Mouse (Mus musculus) adrenal gland (tissue): ENCODE measurements at regions not wholly inside any gene's neighbourhood (a gene's known extent, or its start where the extent isn't known, plus 50 kb on each side); places are given as distances from the start of the nearest gene placed in this dataset.

Experiments
- intact Hi-C: fragments of 180-260 bp; cut with DNase I; formaldehyde crosslinking; loops from one replicate; pipeline ENCODE4 v1.15.1; 2025

DNA sequence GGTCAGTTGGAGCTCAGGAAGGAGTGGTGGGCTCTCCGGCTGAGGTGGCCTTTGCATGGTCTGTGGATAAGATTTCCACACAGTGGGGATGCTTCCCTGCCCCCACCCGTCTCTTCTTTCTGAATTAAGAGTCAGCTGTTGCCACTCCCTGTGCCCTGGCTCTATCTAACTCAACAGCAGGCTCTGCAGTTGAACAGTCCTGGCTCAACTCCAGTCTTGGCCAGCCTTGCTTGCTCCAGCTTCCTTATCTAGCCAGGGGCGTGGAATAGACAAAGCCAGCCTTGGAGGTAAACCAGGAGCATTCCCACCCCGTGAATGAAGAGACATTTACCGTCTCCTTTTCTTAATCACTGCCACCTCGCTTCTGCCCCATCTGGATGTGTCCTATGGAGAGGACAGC is 89.7 kb downstream of the Mn1 start:
- intact Hi-C loops = loop anchor here (5.0 kb wide), 1 partner anchor 90 kb away; the partner anchor contains the start of gene Mn1

- intact Hi-C loops = loop anchor here (5.0 kb wide), 1 partner anchor 90 kb away; the partner anchor contains the start of gene Mn1
These were observed 90.2 kb downstream of the Mn1 start for GRCm38 (mm10) chr5:111507332-111507731.

DNA sequence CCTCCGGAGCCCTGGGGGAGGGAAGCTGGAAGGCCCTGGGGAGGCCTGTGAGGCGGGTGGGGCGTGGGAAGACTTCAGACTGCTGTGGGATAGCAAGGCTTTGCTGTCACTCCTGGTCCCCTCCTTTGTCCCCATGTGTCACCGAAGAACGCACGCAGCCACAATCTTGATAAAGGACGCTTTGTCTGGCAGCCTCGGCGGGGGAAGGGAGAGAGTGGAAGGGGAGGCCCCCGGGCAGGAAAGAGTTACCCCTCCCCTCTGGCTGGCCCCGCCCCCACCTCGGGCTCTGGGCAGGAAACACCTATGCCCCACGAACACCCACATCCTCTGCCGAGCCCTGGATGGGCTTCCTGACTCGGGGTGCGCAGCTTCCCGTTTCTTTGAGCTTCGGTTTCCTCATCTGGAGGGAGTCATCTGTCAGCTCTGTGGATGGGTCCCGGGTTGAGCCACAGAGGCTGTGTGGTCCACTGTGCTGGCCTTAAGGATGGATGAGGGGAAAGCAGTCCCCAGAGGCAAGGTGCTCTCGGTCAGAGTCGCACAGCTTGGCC is 91.9 kb downstream of the Mn1 start:
- intact Hi-C loops = loop anchor here (5.0 kb wide), 1 partner anchor 92 kb away; the partner anchor contains the start of gene Mn1

- intact Hi-C loops = loop anchor here (5.0 kb wide), 1 partner anchor 92 kb away; the partner anchor contains the start of gene Mn1
These were observed 92.5 kb downstream of the Mn1 start for GRCm38 (mm10) chr5:111509575-111510057.

DNA sequence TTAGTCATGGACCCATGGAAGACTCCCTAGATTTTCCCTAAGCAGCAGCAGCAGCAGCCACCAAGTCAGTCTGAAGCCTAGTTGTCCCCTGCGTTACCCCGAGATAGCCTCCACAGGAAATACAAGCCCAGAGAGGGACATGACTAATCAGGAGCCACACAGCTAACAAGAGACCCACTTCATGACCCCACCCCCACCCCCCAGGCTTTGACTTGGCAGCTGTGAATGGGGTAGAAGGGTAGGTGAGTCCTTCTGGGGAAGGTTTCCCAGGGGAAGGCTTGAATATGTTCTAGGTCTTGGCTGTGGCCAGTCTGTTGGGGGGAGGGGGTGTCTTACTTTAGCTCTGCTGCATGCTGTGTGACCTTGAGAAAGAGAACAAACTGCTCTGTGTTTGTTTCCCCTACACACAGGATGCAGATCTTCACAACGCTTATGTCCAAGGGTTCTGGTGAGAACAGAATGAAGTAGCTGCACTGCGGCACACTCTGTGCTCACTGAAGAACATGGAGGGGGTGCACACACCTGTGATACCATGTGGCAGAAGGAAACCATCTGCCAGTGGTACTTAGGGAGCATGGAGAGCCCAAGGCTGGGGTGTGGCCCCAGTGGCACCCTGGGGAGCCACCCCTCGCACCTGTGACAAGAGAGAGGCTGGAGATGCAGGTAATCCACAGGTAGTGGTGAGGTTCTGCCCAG is 93.2 kb downstream of the Mn1 start:
- intact Hi-C loops = no loop called here

- intact Hi-C loops = no loop called here
These were observed 93.7 kb downstream of the Mn1 start for GRCm38 (mm10) chr5:111510879-111511231.

GRCm38 (mm10) chr5:111511982-111512381 is 94.8 kb downstream of the Mn1 start:
- intact Hi-C loops = no loop called here

- intact Hi-C loops = no loop called here
These were observed 96.8 kb downstream of the Mn1 start for GRCm38 (mm10) chr5:111513976-111514375.

GRCm38 (mm10) chr5:111519059-111519458 is 101.9 kb downstream of the Mn1 start:
- intact Hi-C loops = no loop called here

DNA sequence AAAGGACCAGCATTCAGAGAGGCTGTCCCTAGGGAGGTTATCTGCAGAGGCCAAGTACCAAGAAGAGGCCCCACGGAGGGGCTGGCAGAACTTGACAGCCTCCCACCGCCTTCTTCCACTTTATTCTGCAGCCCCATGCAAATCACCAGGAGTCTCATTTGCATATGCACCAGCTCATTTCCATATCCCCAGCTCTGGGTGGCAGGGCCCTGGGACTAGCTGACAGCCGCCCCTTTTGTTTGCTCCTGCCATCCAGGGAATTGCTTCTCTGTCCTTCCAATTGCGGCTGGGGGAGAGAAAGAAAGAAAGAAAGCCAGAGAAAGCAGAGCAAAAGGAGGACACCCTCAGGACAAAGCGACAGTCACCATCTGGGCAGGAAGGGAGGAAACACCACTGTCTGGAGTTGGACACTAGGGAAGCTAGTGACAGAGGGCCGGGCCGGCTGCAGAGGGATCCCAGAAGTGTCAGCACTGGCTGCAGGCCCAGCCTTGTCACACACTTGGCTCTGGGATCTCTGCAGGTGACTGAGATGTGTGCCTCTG is 102.4 kb downstream of the Mn1 start:
- intact Hi-C loops = no loop called here

GRCm38 (mm10) chr5:111521866-111522265 is 104.7 kb downstream of the Mn1 start:
- intact Hi-C loops = no loop called here

DNA sequence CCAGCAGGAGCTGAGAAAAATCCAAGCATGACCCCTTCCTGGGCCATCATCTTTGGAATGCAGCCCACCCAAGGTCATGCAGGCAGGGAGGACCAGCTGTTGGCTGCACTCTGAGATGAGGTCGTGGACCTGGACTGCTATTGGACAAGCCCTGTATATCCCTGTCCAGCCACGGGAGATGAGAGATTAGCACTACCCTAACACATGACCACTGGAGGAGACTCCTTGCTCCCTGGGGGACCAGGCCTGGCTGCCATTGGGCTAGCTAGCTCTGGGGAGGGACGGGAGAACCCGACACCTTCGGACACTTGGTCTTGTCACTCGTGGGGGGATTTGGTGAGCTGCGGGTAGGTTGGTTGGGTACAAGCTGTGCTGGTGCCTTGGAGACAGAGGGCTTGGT is 105.4 kb downstream of the Mn1 start:
- intact Hi-C loops = no loop called here

- intact Hi-C loops = no loop called here
These were observed 110.6 kb downstream of the Mn1 start for GRCm38 (mm10) chr5:111527741-111528140.

GRCm38 (mm10) chr5:111529096-111529495 is 111.9 kb downstream of the Mn1 start:
- intact Hi-C loops = no loop called here

- intact Hi-C loops = no loop called here
These were observed 113.7 kb downstream of the Mn1 start for GRCm38 (mm10) chr5:111530628-111531524.

DNA sequence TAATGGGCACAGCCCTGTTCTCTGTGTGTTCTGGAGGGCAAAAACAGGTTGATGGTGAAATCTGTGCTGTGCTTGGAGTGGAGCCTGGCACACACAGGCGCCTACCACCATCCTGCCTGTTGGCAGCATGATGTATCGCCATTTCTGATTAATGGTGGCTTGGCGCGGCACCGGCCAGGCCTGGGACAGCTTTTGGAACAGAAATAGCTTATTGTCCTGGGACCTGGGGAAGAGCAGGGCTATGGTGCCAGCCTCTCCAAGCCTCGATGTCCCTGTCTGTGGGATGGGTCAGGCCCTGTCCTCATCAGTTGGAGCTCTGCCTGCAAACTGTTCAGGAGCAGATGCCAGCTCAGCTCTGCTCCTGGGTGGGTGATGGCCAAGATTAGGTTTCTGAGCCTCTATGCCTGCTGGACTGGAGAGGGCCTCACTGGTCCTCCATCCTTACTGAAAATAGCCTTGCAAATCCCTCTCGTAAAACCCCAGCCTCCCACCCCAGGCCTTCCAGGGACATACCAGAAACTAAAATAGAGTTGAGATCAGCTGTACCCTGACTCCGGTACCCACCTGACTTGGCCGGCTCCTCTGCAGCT is 115.4 kb downstream of the Mn1 start:
- intact Hi-C loops = no loop called here

DNA sequence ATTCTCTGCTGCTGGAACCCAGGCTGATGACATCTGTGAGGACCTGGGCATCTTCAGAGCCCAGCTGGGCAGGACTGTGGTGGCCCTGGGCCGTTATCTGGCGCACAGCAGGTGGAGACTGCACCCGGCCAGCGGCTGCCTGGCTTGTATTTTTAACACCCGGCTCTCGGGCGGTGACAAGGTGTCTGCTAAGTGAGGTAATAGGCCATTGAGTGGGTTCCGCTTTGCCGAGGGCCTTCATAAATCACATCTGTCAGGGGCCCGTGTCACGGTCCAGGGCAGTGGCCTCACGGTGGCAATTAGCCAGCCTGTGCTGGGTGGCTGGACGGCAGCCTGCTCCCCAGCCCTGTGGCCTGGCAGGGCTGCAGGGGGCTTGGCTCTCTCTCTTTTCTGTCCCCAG is 118.8 kb downstream of the Mn1 start:
- intact Hi-C loops = no loop called here

DNA sequence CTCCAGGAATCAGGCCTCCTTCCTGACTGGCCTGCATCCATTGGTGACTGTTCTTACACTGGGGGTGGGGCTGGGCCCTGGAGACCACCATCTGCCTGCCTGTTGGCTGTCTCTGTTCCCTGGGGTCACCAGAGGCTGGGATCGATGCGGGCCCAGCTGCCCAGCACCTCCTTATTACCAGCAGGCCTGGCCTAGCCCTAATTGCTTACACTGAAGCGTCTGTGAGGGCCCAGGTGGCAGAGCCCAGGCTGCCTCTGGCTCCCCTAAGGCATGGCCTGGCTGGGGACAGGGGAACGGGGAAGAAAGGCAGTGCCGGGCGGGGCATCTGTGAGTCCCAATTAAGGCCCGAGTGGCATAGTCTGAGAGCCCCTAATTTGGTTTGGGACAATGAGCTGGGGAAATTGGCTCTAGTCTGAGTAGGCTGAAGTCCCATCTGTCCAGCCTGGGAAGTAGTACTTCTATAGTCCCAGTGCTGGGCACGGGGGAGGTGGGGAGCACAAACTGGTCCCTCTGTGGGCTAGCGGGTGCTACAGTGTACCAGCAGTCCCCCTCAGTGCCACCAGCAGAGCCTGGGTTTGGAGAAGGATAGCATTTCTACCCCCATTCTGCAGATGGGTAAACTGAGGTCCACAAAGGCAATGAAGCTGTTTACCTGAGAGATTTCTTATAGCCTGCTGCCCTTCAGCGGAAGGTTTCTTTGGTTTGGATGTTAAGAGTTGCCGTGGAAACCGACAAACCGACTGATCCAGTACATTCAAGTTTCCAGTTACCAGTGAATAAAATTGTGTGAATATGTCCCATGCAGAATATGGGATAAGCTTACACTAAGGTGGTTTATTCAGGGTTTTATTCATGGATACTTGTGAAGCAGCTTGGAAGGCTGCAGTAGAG is 121.6 kb downstream of the Mn1 start:
- intact Hi-C loops = no loop called here

- intact Hi-C loops = no loop called here
These were observed 123.3 kb downstream of the Mn1 start for GRCm38 (mm10) chr5:111540486-111540885.

GRCm38 (mm10) chr5:111542077-111542476 is 124.9 kb downstream of the Mn1 start:
- intact Hi-C loops = no loop called here
